Mouse (Mus musculus) T-helper 2 cell (primary cell): ENCODE measurements around the gene Vldlr.

Experiments
- in situ Hi-C: fragments of 300-600 bp; cut with MboI, MseI; formaldehyde crosslinking; loops from one replicate; pipeline ENCODE4 v1.15.1; 2025; ENCODE audit warnings: high pct_unique_total_duplicates

Gene Vldlr

GRCm38 (mm10) chr19:27228254-27228653 lies 12.0 kb downstream of the Vldlr start:
- in situ Hi-C loops, result no loop called here

DNA sequence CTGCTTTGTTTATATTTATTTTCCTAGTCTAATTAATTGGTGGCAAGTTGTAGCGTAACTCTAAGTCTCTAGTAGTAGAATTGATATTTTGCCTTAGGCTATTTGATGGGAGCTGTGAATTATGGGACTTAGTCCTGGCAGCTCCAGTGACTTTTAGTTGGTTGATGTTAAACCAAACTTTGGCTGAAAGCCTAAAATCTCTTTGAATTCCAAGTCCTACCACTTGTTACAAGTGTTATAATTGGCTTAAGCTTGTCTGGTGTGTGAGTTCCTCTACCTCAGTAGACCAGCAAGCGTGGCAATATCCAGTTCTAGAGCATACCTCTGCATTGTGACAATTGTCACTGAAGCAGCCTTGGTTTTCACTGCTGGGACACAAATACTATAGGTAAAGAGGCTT lies 17.1 kb downstream of the Vldlr start:
- in situ Hi-C loops, result no loop called here

- in situ Hi-C loops, result loop anchor here (10.0 kb wide), 1 partner anchor 1555 kb away; no protein-coding TSS in a partner anchor
Measured at GRCm38 (mm10) chr19:27239913-27240312, 23.6 kb downstream of the Vldlr start.

DNA sequence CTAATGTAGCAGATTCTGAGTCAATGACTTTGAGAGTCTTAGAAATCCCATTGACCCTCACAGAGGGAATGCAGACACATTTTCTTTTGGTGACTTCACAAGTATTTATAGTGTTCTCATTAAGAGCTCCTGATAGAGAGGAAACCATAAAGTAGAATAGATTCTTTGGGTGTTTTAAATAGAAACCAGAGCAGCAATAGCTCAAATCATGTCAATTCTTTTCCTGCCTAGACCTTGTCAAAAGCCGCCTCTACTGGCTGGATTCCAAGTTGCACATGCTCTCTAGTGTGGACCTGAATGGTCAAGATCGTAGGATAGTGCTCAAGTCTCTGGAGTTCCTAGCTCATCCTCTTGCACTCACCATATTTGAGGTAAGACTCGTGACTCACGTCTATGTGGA lies 27.2 kb downstream of the Vldlr start:
- in situ Hi-C loops, result loop anchor here (10.0 kb wide), 1 partner anchor 1559 kb away; no protein-coding TSS in a partner anchor

DNA sequence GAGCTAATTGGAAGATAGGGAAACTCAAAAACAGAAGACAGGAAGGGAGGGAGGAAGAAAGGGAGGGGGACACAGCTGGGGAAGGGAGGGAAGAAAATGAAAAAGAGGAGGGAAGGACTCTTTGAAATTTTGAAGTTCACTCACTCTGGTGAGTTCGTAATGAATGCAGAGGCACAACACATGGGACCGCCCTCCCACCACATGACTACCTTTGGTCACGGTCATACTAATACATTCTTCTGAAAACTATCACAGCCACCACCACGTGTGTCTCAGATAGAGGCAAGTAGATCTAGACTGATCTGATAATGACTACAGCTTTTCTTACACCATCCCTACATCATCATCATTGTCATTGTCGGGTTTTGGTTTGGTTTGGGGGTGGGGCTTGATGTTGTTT lies 38.5 kb downstream of the Vldlr start:
- in situ Hi-C loops, result no loop called here

GRCm38 (mm10) chr19:27255678-27256077 lies 39.4 kb downstream of the Vldlr start:
- in situ Hi-C loops, result no loop called here

GRCm38 (mm10) chr19:27260102-27260501 lies 43.8 kb downstream of the Vldlr start:
- in situ Hi-C loops, result no loop called here

DNA sequence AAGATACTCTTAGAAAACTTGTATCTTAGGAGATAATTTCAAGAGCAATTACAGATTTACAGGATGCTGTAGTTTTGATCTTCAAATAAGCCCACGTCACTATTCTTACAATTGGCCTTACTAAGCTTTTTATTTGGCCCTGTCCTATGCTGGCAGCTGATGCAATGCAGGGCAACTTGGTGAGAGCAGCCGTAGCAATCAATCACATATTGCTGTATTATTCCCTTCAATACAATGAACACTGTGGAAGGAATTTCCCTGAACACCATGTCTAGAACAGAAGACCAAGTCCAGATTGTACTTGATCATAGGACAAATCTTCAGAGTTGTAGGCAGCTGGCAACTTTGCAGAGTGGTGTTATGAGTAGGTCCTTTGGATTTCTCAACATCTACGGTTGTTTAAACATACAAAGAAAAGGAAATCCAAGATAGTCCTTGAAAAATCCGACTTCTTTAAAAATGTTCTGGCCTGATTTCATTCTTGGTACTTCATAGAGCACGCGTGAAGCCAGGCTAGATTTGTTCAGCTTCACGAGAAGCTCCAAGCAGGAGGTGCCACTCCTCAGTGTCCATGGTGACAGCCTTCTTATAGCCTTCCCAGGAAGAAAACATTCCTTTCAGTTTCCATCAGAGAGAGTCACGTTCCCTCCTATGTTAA lies 44.5 kb downstream of the Vldlr start:
- in situ Hi-C loops, result no loop called here

GRCm38 (mm10) chr19:27262141-27262540 lies 45.9 kb downstream of the Vldlr start:
- in situ Hi-C loops, result no loop called here

DNA sequence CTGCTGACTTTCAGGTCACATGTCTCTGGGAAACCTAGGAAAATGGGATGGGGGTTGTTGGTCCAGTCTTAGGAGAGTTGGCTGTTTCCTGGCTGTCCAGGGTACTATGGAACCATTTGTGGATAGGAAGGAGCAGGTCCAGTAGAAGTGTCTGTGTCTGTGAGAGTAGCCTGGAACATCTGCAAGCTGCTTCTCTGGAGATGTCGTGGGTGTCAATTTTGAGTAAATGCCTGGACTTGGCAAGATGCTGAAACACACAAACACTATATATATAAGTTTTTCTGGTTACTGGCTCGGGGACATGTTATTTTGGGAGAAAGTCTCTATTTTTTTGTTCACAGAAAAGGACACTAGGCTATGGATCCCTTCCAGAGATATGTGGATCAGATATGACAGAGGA lies 57.1 kb downstream of the Vldlr start:
- in situ Hi-C loops, result no loop called here

GRCm38 (mm10) chr19:27274382-27274781 lies 58.1 kb downstream of the Vldlr start:
- in situ Hi-C loops, result no loop called here

GRCm38 (mm10) chr19:27279174-27279573 lies 62.9 kb downstream of the Vldlr start:
- in situ Hi-C loops, result no loop called here
